Mouse (Mus musculus): ENCODE measurements around the gene Clpb. TPM values are rescaled to one million over a fixed set of nuclear protein-coding genes. Genes with fewer than 3 reads are reported as not detected.
"Not testable (repeated sequence)": the region's sequence is repeated elsewhere in the genome, so short reads cannot be mapped to it uniquely, and the experiment has no call there.

The Clpb gene
- total RNA-seq (2021), result 10 to 100 TPM; 42.8 to 47.1 TPM
- long read RNA-seq, full-length matches to known transcripts, result 49 of 80 reads
- long read RNA-seq, partial matches to known transcripts, result 18 of 80 reads
- long read RNA-seq, other reads (novel, unspliced or antisense), result 13 of 80 reads

DNA sequence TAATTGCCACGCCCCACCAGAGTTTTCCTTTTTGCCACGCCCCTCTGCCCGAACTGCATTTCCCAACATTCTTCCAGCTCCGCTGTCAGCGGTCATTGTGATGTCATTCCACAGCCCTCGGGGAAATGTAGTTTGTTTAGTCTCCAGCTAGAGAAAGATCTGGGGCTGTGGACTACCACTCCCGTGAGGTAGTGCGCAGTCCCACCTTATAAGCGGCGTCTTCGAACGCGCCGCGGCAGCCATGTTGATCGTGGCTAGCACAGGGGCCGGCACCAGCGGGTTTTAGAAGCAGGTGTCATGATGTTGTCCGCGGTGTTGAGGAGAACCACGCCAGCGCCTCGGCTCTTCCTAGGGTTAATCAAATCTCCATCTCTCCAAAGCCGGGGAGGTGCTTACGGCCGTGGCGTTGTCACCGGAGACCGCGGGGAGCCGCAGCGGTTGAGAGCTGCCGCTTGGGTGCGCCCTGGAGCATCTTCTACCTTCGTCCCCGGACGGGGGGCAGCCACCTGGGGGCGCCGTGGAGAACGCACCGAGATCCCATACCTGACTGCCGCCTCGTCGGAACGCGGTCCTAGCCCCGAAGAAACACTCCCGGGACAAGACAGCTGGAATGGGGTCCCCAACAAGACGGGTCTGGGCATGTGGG lies at the start of gene Clpb:
Gene Clpb (plus strand): TSS at position 120 of the 646 bp plus-strand sequence.
- DNase-seq (ENCODE audit: low spot score in 2 of 2), result peak; percentile 84 to 90

DNA sequence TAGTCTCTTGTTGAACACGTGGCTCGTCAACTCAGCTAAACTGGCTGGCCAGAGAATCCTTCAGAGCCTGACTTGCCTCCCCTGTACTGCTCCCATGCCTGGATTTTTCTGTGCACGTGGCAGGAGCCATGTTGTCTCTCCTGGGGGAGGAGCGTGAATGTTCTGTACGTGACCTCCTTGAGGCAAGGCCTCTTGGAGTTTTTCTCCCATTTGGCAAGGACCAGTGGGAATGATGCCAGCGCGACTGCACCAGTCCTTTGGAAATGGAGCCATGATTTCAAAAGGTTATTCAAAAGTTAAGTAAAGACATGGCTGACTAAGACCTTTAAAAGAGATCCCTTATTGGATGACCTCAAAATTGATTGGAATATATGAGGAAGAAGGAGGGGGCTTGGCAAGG lies 48.0 kb upstream of the Clpb start:
- DNase-seq (ENCODE audit: low spot score in 2 of 2), result no peak

DNA sequence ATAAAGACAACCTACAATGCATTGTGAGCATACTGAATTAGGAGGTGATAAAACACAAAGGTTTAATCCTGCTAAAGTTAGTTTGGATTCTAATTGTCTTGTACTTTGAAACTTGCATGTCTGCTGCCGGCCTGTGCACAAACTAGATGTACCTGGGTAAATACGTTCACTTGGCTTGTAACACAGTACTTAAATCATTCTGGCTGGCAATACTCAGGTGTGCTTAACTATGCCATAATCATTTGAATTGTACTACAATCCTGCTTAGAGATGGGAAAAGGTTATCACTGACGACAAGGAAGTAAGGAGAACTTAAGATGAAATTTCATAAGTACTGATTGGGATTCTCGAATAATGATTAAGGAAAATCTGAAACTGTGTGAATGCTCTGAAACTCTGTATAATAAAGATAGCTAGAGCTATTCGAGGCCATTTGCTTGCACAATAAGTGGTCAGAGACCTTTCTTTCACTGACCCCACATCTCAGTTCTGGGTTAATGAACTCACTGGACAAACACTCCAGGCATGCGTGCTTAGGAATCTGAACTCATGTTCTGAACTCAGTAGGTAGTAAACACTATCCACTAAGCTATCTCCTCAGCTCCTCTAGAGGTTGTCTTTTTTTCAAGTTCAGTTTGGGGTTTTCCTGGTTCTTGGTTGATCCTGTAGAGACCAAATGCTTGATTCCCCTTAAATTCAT lies 47.1 kb upstream of the Clpb start:
- no peak for DNase-seq (ENCODE audit: low spot score in 2 of 2)

DNA sequence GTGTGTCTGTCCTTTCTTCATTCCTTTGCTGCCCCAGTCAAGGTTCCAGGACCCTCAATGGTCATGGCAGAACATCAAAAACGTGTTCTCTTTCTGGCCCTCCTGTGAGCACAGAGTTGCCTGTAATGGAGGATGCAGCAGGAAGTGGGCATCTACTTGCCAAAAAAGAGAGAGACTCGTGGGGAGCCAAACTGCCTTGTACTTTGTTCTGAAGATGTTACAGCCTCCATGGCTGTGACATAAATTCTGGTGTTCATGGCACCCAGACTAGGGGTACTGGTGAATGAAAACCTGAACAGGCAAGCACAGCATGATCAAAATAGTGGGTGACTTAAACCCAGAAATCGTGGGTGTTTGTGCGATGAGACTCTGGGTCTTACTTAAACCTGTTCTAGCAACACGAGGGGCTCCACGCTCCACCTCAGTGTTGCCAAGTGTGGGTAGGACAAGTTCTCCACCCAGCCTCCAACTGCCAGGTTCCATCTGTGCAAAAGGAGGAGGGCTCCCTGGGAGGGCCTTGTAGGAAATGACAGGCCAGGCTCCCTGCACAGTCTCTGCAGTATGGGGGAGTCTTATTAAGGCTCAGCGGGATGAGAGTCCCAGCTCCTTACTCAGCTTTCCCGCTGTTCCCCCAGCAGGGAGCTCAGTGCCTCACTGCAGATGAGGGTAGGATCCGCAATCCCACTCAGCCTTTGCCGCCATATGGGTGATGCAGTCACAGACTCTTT lies 45.8 kb upstream of the Clpb start:
- peak; percentile 35 to 38 for DNase-seq (ENCODE audit: low spot score in 2 of 2)

DNA sequence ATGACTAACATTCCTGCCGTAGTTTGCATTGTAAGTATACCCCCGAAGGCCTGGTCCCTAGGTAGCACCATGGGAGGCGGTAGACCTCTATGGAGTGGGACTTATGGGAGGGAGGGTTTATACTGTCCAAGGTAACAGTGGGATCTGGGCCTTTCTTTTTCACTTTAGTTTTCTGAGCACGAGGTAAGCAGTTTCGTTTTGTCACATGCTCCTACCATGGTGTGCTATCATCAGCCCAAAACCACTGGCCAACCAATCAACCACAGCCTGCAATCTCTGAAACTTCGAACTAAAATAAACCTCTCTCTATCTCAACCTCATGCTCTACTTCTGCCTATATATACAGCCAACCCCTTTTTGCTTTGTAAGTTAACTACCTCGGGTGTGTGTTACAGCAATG lies 45.2 kb upstream of the Clpb start:
- no peak for DNase-seq (ENCODE audit: low spot score in 2 of 2)

DNA sequence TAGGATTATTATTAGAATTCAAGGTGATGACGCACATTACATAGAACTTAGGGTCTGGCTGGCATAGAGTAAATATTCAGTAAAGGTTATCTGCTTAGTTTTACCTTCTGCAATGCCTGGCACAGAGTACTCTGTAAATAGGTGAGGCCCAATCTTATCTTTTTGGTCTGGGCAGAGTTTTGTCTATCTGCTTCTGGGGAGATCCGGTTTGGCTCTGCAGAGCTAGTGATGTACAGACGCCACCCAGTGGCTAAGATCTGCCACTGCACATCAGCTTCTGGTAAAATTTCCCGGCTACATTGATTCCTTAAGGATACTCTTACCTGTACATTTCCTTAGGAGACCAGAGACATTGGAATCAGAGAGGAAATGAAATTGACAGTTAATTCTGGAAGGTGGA lies 43.1 kb upstream of the Clpb start:
- peak; percentile 51 to 66 for DNase-seq (ENCODE audit: low spot score in 2 of 2)

DNA sequence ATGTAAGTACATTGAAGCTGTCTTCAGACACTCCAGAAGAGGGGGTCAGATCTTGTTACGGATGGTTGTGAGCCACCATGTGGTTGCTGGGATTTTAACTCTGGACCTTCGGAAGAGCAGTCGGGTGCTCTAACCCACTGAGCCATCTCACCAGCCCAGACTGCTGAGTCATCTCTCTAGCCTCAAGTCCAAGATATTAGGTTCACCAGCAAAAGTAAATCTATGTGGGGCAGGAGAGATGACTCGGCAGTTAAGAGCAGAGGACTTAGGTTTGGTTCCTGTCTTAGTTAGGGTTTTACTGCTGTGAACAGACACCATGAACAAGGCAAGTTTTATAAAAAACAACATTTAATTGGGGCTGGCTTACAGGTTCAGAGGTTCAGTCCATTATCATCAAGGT lies 41.6 kb upstream of the Clpb start:
- DNase-seq (ENCODE audit: low spot score in 2 of 2), result not testable (repeated sequence)

DNA sequence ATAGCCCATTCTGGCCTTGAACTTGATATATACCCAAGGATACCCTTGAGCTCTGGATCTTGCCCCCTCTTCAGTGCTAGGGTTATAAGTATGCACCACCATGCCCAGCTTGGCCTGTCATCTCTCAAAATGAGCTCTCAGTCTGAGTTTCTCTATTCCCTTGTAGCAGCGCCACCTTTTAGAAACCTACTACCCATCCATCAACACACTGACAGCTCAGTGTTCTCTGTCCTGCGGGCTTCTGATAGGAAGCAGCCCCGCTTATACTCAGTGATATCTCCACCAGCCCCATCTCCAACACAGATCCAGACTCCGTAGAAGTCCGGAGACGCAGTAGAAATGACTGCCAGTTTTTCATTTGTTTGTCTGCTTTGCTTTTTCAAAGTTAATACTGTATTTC lies 39.1 kb upstream of the Clpb start:
- no peak for DNase-seq (ENCODE audit: low spot score in 2 of 2)

DNA sequence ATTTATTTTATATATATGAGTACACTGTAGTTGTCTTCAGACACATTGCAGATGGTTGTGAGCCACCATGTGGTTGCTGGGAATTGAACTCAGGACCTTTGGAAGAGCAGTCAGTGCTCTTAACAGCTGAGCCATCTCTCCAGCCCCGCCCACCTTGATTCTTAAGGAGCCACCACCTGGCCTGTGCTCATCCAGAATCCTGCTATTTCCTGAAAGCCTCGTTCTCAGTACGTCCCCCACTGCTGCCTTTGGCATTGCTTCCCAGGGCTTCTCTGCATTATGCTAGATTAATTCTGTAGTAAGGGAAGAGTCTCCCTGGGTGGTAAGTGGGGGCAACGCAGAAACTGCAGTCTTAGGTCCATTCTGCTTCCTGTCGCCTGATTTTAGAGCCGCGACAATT lies 36.3 kb upstream of the Clpb start:
- DNase-seq (ENCODE audit: low spot score in 2 of 2), result not testable (repeated sequence)

DNA sequence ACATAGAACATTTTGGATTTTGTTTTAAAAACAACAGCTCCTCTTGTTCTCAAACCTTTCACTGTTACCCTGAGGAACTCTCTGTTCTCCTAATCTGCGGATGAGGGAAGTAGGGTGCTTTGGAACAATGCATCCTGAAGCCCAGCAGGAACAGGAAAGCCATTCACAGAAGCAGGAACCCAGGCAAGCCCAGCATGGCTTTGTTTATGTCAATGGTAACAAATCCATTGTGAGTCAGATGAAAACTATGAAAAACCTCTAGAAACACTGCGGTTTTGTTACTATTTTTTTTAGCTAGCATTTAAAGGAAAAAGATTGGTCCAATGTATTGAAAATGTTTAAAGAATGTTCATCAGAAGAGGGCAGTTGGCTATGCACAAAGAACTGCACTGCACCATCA lies 35.0 kb upstream of the Clpb start:
- no peak for DNase-seq (ENCODE audit: low spot score in 2 of 2)

DNA sequence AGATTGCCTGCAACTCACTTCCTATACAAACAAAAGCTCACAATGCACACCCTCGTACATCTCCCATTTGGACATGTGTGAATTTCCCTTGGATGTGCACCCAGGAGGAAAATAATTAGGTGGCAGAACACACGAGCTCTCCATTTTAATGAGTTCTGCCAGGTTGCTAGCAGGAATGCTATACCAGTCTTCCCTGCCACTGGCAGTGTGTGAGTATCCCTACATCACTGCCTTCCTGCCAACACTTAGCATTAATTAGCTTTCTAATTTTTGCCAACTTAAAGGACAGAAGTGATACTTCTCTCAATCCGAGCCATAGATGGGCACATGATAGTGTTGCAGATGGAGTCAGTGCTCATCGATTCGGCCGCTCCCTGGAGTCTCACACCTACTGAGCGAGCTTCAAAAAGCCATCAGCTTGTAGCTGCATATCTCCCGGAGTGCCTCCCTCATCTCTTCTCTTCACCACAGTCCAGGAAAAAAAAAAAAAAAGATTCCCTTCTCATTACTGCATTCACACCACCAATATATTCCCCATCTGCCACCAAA lies 29.7 kb upstream of the Clpb start:
- no peak for DNase-seq (ENCODE audit: low spot score in 2 of 2)

DNA sequence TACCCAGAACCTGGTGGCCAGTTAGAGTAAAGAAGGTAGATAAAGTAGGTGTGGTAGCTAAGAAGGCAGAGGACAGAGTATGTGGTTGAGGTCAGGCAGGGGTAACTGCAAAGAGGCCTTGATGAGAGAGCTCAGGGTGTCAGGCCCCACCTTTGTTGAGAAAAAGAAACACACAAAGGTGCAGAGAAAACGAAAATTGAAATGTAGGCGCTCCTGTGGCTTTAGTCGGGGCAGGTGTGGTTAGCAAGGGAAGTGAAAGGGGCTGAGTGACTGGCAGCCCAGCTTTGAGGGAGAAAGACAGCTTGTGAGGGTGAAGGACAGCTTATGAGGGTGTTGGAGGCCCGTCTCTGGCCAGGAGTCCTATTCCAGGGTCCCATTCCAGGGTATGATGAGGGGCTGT lies 28.9 kb upstream of the Clpb start:
- no peak for DNase-seq (ENCODE audit: low spot score in 2 of 2)

DNA sequence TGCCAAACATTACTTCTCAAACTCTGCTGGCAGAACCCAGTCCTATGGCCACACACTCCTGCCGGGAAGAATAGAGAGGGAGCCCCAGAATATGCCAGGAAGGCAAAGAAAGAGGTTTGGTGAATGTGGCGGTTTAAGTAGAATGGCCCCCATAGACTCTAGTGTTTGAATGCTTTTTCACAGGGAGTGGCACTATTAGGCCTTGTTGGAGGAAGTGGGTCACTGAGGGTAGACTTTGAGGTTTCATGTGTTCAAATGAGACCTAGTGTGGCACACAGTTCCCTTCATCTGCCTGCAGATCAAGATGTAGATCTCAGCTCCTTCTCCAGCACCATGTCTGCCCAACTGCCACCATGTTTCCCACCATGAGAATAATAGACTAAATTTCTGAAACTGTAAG lies 27.4 kb upstream of the Clpb start:
- no peak for DNase-seq (ENCODE audit: low spot score in 2 of 2)

DNA sequence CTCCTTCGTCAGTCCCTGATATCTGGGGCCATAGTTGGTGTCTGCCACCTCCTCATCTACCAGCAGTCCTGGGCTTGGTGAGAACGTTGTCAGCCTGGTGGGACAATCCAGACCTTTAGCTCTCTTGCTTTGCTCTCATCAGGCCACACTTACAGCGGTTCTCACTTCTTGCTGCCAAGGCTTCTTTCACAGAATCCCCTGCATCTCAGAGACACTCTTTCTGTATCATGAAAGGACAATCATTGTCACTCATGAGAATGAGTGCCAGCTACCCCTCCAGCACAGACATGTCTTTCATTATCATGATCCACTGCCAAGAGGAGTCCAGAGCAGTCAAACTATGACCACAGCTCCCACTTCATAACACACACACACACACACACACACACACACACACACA lies 19.6 kb upstream of the Clpb start:
- DNase-seq (ENCODE audit: low spot score in 2 of 2), result no peak

DNA sequence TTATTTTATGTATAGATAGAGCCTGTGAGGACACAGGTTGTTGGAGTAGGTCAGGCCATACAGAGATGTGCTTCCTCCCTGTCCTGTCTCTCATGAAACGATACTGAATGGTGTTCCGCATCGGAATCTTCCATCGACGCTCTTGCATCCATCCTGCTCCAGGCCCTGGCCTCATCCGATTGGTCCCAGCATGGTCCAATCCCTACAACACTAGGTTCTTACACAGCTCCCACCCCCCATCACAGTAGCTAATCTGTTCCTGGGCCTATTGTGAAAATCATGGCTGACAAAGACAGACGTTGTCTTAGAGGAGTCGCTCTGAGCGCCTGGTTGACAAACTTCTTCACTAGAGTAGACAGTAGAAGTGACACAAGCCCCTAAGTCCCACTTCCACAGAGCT lies 13.7 kb upstream of the Clpb start:
- no peak for DNase-seq (ENCODE audit: low spot score in 2 of 2)

DNA sequence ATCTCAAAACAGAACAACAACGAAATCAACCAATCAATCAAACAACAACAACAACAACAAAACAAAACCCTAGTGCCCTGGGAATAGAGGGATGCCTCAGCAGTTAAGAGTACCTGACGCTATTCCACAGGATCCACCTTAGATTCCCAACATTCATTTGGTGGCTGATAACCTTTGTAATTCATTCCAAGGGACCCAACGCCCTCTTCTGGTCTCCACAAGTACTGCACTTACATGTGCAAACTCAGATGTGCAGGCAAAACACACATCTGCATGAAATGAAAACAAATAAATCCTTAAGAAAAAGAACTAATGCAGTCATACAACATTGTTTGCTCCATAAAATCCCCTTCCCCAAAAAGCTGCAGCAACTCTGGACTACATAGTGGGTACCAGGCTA lies 12.9 kb upstream of the Clpb start:
- no peak for DNase-seq (ENCODE audit: low spot score in 2 of 2)

DNA sequence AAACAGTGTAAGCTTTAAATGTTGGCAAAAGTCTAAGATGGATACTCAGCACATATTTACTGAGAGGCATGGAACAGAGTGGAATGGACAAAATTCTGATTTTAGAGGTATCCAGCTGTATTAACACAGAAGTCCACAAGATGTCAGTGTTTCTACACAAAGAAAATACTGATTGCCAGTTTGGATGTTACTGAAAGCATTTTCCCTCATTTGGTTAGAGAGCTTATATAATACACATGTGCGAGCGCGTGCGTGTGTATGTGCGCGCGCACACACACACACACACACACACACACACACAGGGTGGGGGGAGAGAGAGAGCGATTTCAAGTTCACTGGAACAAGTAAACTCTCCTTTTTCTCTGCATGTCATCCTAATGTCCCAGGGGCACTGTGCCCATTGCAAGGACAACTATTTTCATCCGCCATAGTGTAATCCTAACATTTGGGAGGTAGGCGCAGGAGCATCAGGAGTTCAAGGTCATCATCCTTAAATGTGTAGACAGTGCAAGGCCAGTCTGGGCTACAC lies 9.7 kb upstream of the Clpb start:
- peak in 1 of 2 experiments; percentile 45 for DNase-seq (ENCODE audit: low spot score in 2 of 2)

DNA sequence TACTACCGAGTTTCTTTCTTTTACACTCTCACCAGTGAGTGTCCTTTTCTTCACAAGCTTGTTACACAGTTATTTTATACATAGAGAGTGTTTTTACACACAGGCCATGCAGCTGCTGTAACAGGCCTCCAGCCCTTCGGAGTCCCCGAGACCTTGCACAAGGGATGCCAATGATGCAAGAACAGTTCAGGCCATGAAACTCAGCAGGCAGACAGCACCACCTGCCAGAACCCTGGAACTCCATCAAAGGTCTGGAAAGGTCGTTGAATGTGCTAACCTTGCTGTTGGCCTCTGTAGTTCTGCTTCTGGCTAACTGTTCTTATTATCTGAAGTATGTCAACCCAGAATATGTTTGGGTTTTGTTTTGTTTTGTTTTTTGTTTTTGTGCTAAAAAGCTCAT lies 8.5 kb upstream of the Clpb start:
- DNase-seq (ENCODE audit: low spot score in 2 of 2), result no peak

DNA sequence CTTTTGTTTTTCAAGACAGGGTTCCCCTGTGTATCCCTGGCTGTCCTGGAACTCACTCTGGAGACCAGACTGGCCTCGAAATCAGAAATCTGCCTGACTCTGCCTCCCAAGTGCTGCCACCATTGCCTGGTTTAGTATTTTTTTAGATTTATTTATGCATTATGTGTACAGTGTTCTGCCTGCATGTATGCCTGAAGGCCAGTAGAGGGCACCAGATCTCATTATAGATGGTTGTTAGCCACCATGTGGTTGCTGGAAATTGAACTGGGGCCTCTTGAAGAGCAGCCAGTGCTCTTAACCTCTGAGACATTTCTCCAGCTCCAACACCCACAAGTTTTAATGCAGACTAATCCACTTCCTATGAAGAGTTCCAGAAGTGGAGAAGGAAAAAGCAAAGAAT lies 1.4 kb upstream of the Clpb start:
- DNase-seq (ENCODE audit: low spot score in 2 of 2), result no peak

DNA sequence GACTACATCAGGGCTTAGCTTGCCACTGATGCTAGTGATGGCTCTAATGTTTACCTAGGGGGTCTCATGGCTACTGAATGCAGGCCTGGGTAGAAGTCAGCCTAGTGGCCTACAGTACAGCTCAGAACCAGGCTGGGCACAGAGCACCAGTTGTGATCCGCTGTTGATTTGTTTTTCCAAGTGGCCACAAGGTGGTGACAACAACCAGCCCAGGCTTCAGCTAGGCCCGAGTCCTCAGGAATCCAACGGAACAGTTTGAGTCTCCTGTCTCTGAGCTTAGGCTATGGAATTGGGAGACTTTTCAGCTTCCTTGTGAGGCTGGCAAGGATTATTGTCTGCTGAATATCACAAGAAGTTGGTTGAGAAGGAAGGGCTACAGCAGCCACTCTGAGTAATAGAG lies 3.1 kb downstream of the Clpb start:
- peak; percentile 58 to 71 for DNase-seq (ENCODE audit: low spot score in 2 of 2)

DNA sequence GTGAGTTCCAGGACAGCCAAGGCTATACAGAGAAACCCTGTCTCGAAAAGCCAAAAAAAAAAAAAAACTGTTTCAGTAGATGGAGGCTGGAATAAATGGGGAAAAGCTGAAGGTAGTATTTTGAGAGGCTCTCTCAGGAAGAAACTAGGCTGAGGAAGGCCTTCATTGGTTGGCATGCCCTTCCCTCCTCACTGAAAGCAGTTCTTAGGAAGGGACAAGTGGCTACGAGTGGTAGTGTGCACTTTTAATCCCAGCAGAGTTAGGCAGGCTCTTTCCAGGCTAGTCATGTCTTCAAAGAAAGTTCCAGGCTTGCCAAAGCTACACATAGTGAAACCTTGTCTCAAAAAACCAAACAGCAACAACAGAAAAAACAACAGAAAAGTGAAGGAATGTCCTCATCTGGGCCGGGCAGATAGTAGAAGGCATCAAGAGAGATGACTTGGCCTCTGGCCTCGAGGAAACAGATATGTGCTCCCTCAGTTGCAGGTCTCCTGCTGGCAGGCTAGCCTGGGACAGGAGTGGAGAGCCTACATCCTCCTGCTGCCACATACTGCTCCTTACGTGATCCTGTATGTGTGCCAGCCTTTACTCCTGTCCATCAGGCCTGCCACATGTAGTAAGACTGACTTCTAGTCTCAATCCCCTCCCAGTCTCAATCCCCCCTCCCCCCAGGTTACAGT lies 8.3 kb downstream of the Clpb start:
- no peak for DNase-seq (ENCODE audit: low spot score in 2 of 2)

Measured in layer of hippocampus, postnatal 10 days (tissue).